Mouse (Mus musculus) large intestine, adult 2 months (tissue): ENCODE results near the gene Dpm3. TPM values are rescaled to one million over a fixed set of nuclear protein-coding genes. Genes with fewer than 3 reads are reported as not detected.
"Not testable (repeated sequence)": the region's sequence is repeated elsewhere in the genome, so short reads cannot be mapped to it uniquely, and the experiment has no call there.

Source experiments
- DNase-seq: peaks from one replicate; pipeline ENCODE4 v3.0.0-alpha.2; 2012; ENCODE audit warnings: low read depth, low spot score
- WGBS: fragments of 180-500 bp; shearing (Covaris S2); methylation state at CpG from one replicate; pipeline ENCODE4 v1.1.7; 2018; 5-methylcytosine and 5-hydroxymethylcytosine counted together
- polyA plus RNA-seq: library from polyadenylated mRNA; depleted of rRNA; stranded (reverse); fragments of >200 nt; gene quantifications from 2 replicates; pipeline ENCODE4 v1.2.3, GENCODE M21; 2012; rRNA removed

Gene Dpm3
- 355 and 356 TPM in 2 replicates for polyA plus RNA-seq

DNA sequence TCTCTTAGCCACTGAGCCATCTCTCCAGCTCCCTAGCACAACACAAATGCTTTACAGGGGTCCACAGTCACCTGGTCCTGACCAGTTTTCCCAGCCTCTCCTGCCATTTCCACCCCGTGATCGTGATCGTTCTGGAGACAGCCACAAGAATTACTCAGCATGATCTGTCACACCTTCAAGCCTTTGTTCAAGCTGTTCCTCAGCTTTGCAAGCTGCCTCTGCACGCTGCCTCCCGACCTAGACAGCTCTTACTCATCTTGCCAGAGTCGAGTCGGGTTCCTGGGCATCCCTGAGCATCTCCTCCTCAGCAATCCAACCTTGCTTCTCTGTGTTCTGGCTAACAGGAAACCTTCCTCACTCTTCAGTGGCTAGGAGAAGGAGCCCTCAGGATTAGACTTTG is at the start of gene Dpm3:
Gene Dpm3, plus strand, starts transcription at position 283 of the 400 bp plus-strand sequence.
- 56% methylated on average over 7 of the region's 7 CpGs for WGBS
- DNase-seq: no peak

DNA sequence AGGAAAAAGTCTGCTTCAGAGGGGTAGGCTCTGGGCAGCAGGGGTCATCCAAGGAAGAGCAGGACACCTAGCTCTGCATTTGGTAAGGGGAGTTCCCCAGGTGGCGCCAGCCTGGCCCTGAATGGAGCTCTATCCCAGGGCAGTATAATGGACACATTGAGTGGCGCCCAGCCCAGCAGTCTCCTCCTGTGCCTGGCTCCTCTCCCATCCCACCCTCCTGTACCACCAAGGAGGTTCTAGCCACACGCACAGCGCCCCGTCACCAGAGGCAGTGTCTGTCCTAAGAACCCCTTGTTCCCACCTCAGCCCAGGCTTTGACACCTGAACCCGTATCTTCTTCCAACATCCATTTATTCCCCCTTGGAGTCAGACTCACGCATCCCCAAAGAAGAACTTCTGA is 49.4 kb upstream of the Dpm3 start:
- DNase-seq: no peak
- 93% methylated on average over 7 of the region's 7 CpGs for WGBS

DNA sequence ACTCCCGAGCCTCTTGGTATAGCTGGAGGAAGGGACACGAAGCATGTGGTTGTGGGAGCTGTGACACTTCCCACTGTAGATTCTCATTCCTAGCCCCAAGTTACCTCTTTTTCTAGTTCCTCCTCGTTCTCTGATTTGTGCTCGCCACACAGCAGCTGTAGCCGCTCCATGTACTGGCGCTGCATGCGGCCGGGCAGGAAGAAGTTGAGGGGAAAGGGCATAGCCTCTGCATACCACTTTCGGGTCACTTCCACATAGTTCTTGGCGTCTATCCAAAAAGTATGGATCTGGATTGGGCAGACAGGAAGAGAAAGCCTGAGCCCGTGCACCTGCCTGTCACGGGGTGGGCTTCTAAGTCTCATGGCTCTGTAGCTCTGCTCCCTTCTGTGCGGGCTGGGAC is 49.0 kb upstream of the Dpm3 start:
- 68% methylated on average over 13 of the region's 13 CpGs for WGBS
- no peak for DNase-seq

DNA sequence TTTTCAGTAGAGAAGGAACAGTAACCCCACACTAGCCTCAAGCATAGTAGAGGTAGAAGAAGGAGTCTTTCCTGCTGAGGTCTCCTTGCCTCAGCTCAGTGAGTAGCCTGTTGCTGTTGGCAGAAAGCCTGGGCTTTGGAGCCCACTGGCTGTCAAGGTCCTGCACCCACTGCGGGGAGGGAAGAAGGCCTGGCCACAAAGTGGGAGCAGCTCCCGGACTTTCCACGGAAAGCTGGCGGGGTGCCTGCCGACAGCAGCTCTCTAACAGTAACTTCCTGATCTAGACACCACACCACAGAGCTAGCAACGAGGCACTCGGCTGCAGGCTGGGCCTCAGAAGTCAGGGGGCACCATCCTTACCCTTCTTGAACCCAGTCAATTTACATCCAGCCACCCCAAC is 48.4 kb upstream of the Dpm3 start:
- 52% methylated on average over 7 of the region's 7 CpGs for WGBS
- DNase-seq: no peak

DNA sequence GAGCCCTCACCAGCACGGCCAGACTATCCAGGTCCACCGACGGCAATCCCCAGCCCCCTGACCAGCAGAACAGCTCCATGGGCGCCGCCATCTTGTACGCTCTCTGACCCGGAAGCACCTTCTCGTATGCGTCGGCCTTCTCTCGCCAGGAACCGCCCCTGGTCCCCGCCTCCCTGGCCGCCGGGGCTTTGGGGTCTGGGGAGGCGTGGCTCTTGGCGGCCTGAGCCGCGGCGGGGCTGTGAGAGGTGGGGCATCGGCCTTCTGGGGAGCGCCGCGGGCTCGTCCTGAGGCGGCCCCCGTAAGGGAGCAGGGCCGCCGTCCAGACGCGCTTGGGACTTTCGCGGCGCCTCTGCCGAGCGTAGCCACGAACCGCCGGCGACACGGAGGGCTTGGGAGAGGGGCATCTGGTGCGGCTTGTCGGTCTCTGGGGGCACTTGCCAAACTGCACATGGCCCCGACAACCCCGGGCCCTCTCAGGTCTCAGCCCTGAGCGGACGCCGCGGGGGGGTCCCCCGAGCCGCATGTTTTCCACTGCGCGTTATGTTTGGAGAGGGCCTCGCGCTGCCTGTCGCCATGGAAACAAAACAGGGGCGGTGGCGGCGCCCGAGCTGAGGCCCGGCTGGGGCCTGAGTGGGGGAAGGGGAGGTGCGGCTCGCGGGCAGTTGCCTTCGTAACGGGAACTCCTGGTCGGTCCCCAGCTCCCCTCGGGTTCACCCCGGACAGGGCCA is 45.2 kb upstream of the Dpm3 start:
- 1% methylated on average over 68 of the region's 69 CpGs for WGBS
- no peak for DNase-seq

DNA sequence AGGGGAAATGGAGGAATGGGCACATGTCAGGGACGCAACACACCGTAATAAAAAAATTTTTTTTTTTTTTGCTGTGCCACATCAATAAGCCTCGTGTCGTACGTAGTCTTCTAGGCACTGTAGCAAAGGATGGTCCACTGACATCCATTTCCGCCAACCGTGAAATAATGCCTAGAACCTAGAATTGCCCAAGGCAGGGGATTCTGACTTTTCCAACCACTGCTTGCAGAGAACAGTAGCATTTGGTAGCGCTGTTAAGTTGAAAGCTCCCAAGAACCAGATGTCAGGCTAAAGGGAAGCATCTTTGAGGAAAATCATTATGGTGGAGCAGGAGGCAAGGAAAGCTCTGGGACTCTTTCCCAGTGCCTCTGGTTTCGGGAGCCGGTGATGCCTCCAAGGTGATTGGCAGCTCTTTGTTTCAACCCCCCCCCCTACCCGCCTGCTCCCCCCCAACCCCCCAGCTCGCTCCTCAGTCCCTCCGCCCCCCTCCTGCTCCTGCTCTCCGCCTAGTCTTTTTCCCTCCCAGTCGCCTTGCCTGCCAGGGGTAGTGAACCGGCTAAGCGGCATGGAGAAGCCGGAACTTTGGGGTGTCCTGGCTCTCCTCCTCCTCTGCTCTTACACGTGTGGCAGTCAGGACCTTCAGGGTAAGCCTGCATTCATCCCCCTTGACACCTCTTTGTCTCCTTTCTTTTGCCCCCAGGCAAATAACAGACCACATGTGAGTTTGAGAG is 44.3 kb upstream of the Dpm3 start, which contains the start of gene Thbs3:
Gene Thbs3, plus strand, starts transcription at position 500 of the 731 bp plus-strand sequence.
- no peak for DNase-seq
- 3% methylated on average over 19 of the region's 19 CpGs for WGBS

DNA sequence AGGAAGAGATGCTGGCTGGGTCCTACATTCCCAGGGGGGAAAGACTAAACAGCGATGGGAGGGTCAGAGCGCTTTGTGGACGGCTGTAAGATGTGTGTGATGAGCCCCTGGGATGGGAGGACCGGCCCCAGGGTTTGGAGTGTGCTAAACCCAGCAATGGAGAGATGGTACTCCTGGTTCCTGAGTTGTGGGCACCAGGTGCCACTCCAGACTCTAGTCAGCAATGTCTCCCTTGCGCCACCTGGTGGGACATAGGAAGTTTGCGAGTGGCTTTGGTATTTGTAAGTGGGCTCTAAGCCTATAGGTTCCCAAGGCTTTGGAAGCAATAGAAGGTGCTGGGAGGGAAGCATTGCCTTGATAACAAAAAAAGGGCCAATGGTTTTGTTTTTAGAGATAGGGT is 43.3 kb upstream of the Dpm3 start:
- no peak for DNase-seq
- under 1% methylated on average over 6 of the region's 6 CpGs for WGBS

DNA sequence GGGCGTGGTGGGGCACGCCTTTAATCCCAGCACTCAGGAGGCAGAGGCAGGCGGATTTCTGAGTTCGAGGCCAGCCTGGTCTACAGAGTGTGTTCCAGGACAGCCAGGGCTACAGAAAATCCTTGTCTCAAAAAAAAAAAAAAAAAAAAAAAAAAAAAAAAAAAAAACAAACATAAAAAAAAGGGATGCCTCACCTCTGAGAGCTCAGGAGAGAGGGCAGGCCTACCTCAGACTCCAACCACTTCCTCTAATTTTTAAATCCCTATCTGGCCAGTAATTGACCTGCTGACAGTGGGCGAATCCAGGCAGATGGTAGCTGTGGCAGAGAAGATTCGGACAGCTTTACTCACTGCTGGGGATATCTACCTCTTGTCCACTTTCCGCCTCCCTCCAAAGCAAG is 42.8 kb upstream of the Dpm3 start:
- not testable (repeated sequence) for DNase-seq
- 71% methylated on average over 7 of the region's 7 CpGs for WGBS

DNA sequence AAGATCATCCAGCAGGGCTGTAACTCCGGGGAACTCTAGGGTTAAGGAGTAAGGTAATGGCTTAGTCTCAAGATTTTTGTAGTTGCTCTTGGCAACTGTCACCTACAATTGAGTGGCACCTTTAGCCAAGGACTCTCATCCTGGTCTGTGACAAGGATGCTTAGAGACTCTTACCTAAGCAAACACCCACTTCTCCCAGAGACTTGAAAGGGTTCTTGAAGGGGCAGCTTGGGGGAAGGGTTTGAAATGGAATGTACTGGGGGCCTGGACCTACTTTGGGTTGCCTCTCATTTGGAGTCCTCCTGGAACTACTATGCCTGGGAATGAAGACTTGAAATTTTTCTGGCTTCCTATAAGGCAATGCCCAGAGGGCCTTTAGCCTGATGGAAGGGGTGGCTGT is 40.9 kb upstream of the Dpm3 start:
- WGBS: 93% methylated on average over 1 of the region's 1 CpGs
- no peak for DNase-seq

DNA sequence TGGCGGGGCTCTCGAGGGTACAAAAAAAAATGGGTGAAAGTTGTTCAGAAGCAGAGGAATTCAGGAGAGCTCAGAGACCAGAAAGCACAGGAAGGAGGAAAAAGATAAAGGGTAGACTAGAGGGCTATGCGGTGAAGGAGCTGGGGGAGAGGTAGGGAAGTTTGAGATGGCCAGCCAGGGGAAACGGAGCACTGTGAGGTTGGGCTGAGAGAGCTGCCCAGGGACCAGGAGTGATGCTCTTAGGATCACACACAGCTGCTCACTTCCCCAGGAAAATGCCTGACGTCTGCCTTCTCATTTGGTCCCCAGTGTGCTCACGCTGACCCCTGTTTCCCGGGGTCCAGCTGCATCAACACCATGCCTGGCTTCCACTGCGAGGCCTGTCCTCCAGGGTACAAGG is 39.6 kb upstream of the Dpm3 start:
- no peak for DNase-seq
- 60% methylated on average over 8 of the region's 8 CpGs for WGBS

DNA sequence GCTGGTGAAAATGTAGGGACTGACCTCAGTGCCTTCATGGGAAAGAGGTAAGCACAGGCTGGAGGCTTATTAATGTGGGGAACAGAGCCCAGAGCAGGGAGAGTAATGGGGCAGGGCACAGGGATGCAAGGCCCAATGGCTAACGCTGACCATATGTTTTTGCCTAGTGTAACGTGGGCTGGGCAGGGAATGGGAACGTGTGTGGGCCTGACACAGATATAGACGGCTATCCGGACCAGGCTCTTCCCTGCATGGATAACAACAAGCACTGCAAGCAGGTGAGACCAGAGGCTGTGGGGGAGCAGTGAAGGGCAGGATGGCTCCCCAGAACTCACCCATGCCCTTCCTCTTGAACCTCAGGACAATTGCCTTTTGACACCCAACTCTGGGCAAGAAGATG is 38.0 kb upstream of the Dpm3 start:
- no peak for DNase-seq
- 83% methylated on average over 5 of the region's 5 CpGs for WGBS

DNA sequence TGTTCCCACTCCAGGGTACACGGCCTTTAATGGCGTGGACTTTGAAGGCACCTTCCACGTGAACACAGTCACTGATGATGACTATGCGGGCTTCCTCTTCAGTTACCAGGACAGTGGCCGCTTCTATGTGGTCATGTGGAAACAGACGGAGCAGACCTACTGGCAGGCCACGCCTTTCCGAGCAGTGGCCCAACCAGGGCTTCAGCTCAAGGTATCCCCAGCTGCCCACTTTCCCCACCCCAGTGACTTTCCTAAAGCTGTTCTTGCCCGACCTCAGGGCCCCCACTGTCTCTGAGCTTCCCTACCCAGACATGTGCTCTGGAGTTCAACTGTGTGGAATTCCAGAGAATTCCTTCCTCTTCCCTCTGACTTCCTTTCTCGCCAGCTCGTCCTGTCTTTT is 34.4 kb upstream of the Dpm3 start:
- DNase-seq: no peak
- 81% methylated on average over 11 of the region's 11 CpGs for WGBS

DNA sequence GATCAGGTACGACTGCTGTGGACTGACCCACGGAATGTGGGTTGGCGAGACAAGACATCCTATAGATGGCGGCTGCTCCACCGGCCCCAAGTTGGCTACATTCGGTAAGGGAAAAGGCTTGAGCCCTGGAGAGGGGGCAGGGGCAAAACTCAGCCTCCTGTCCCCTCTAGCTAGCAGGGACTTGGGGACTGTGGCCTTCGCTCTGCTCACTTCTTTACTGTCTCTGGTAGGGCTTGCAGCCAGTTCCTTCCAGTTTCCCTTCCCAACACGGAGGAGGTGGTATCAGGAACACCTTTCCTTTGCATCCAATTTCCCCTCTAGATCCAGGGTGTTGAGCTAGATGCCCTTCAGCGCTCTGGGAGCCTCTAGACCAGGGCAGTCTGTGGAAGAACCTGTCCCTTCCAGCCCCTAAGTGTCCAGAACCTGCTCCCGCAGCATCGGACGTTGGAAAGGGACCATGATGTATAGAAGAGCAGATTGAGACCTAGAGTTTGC is 33.8 kb upstream of the Dpm3 start:
- DNase-seq: no peak
- WGBS: 79% methylated on average over 12 of the region's 12 CpGs

DNA sequence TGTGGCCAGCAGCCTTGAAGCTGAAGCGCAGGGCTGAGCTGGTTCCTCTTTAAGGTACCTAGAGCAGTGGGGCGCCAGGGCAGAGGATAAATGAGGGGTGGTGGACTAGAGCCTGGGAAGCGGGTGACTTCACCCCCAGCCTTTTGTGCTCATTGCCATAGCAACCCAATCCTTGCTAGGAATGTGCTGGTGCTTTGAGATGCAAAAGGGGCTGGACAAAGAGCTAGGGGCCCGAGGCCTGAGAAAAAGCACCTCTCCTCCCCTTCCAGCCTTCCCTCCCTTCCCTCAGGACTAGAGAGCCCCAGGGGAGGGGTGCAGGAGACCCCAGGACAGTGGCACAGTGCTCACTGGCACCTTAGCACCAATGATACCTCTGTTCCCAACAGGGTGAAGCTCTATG is 33.2 kb upstream of the Dpm3 start:
- WGBS: 79% methylated on average over 4 of the region's 4 CpGs
- no peak for DNase-seq

DNA sequence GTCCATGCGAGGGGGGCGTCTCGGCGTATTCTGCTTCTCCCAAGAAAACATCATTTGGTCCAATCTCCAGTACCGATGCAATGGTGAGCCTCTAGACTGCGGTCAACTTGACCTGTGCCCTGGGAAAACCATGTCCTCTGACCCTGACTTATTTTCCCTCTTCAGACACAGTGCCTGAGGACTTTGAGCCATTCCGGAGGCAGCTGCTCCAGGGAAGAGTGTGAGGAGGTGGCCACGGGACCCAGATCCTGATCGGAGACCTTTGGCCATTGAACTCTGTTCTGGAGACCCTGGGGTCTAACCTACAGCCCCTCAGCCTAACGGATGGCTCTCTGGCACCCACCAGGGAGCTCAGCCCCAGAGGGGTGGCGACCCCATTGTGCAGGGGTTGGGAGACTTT is 32.8 kb upstream of the Dpm3 start:
- WGBS: 76% methylated on average over 11 of the region's 11 CpGs
- DNase-seq: no peak

DNA sequence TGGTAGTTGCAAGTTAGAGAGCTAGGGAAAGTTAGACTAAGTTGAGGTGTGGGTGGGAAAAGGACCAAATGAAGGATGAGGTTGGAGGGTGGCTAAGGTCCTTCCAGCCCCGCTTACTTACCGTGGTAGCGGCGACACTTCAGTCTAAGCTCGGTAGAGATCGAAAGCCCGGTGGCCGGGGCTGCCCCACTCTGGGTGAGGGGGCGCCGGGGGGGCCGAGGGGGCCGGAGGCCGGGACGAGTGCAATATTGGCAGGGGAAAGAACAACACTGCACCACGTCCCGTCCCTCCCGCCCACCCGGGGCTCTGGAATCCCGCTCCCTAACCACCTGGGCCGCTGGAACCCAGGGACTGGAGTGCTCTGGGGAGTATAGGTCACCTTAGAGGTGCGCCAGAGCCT is 32.3 kb upstream of the Dpm3 start, which contains the start of gene Mtx1:
Gene Mtx1, minus strand, starts transcription at position 189 of the 400 bp plus-strand sequence.
- 24% methylated on average over 21 of the region's 21 CpGs for WGBS
- no peak for DNase-seq

DNA sequence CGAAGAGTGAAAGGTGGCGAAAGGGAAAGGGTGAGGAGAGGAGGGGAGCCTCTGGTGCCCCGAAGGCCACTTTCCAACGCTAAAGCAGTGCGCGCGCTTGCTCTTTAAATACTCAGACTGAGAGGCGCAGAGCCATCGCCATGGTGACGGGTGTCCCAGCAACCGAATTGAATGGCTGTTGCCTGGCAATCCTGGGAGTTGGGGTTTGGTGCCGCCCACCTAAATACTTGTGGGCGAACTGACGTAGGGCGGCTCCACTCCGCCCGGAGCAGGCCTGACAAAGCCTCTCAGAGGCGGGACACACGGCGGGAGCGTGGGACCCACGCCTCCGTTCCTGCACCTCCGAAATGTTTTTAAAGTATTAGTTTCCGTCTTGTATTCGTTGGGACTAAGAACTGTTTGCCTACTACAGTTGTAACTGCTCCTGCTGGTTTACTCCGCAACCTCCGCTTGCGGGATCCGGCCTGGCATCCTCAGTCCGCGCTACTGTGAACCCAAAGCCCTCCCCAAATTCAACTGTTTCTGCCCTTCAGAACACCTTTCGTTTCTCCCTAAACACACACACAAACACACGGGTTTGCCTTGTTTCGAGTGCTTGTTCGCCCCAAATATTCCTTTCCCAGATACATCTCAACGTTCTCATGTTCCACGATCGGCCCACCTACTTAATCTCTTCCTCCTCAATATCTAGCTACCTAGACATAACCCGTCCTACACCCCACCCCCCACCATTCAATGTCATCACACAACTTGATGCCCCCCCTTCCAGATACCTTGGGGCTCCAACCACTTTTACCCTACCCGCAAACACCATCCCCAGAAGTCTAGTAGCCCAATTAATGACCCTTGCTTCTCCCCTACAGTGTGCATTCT is 31.6 kb upstream of the Dpm3 start:
- DNase-seq: no peak
- WGBS: 5% methylated on average over 41 of the region's 41 CpGs

DNA sequence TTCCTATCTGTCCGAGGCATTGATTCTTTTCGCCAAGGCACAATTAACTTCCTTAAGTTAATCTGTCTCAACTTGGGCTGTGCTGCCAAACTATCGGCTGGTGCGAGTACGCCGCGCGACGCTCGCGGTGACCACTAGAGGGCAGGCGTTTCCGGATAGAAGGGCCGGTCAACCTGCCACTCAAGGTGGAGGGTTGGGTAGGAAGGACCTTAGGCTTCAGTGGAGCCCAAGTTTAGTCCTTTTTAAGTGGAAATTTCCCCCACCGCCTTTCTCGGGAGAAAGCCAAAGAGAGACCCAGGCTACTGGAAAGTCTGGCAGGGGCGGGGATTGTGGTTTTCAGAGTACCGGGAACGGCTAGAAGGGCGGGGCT is 31.0 kb upstream of the Dpm3 start:
- DNase-seq: no peak
- WGBS: under 1% methylated on average over 20 of the region's 20 CpGs

DNA sequence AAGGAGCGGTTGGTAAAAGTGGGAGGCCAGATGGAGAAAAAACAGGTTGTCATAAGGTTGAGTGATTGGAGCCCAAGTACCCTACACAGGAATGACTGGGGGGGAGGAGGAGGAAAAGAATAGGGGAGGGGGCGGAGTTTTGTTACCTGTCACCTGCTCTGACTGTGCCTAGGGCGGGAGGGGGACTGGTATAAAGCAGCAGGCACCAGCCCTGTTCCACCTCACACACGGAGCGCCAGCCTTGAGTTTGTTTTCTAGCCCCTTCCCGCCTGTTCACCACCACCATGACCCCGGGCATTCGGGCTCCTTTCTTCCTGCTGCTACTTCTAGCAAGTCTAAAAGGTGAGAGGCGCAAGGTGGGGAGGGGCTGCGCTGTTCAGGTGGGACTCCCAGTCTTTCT is 30.3 kb upstream of the Dpm3 start, which contains the start of gene Muc1:
Gene Muc1, plus strand, starts transcription at position 222 of the 400 bp plus-strand sequence.
- no peak for DNase-seq

DNA sequence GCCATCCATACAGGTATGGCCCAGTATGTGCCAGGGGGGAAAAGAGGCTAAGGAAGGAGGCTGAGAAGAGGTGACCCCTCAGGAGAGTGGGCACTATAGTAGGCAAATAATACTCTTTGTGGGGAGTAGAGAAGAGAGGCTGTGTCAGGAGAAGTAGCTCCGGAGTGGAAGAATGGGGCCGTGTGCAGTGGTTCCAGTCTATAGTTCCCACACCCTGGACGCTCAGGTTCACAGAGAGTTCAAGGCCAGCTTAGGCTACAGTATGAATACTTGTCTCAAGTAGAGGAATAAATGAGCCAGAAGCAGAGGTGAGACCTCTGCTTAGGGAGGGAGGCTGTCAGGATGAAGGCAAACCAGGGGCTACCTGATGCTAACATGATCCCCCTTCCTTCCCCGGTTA is 29.9 kb upstream of the Dpm3 start:
- 63% methylated on average over 4 of the region's 4 CpGs for WGBS
- DNase-seq: no peak

More for the DNA sequence above, 30.3 kb upstream of the Dpm3 start, which contains the start of gene Muc1:
- WGBS: 43% methylated on average over 10 of the region's 10 CpGs
